Mouse (Mus musculus) kidney, postnatal 0 days (tissue): ENCODE data around the gene Dad1. TPM values are rescaled to one million over a fixed set of nuclear protein-coding genes. Genes with fewer than 3 reads are reported as not detected.

Experiments
- ATAC-seq: fragments of 200-750 bp; cut with Nextera tagmentation; replicated peaks from 2 replicates; pipeline ENCODE4 v1.8.0; 2017; ENCODE audit warnings: low read depth, moderate number of reproducible peaks, moderate TSS enrichment, moderate library complexity; ENCODE audit not compliant: low FRiP score
- DNase-seq: peaks from one replicate; pipeline ENCODE4 v3.0.0-alpha.2; 2016; ENCODE audit warnings: low spot score
- H3K27ac ChIP-seq: fragments of 300-500 bp; sonication (generic); 2 replicates; pipeline ENCODE4 v1.5.1; 2014; ENCODE audit warnings: mild to moderate bottlenecking
- H3K27me3 ChIP-seq: fragments of 300-500 bp; sonication (generic); 2 replicates; pipeline ENCODE4 v1.6.1; 2014; ENCODE audit warnings: low read length, mixed read lengths; ENCODE audit not compliant: insufficient read depth
- H3K36me3 ChIP-seq: fragments of 300-500 bp; sonication (generic); 2 replicates; pipeline ENCODE4 v1.6.1; 2014; ENCODE audit warnings: low read length, mixed read lengths; ENCODE audit not compliant: insufficient read depth
- H3K4me1 ChIP-seq: fragments of 300-500 bp; sonication (generic); replicated peaks from 2 replicates; pipeline ENCODE4 v1.6.1; 2014; ENCODE audit warnings: antibody characterized with exemption, low read length, mixed read lengths; ENCODE audit not compliant: insufficient read depth
- H3K4me2 ChIP-seq: fragments of 300-500 bp; sonication (generic); 2 replicates; pipeline ENCODE4 v1.6.1; 2014; ENCODE audit warnings: mild to moderate bottlenecking, low read length, moderate library complexity, mixed read lengths
- H3K4me3 ChIP-seq: fragments of 300-500 bp; sonication (generic); replicated peaks from 2 replicates; pipeline ENCODE4 v1.5.1; 2014; ENCODE audit warnings: low read depth, low read length
- H3K9ac ChIP-seq: fragments of 300-500 bp; sonication (generic); 2 replicates; pipeline ENCODE4 v1.6.1; 2014; ENCODE audit warnings: low read depth, low read length
- H3K9me3 ChIP-seq: fragments of 300-500 bp; sonication (generic); replicated peaks from 2 replicates; pipeline ENCODE4 v1.6.1; 2016; ENCODE audit warnings: low read length, inconsistent platforms, mixed read lengths
- CTCF ChIP-seq: IDR thresholded peaks from 2 replicates; pipeline ENCODE4 v1.5.1; 2016; ENCODE audit warnings: antibody characterized with exemption, low read depth, mild to moderate bottlenecking, moderate library complexity
- WGBS: fragments of 180-500 bp; shearing (Covaris S2); extraction: QIAGEN DNeasy Blood & Tissue Kit; methylation state at CpG from one replicate; pipeline ENCODE4 v1.1.7; 2014; 5-methylcytosine and 5-hydroxymethylcytosine counted together
- polyA plus RNA-seq: library from polyadenylated mRNA; unstranded; fragments of >200 nt; fragmentation: Nextera tagmentation; extraction: Ambion mirVana; gene quantifications from 2 replicates; pipeline ENCODE4 v1.2.1, GENCODE M21; 2015

Gene Dad1
- polyA plus RNA-seq, 1 experiment from 2014 or later, result 545 TPM

DNA sequence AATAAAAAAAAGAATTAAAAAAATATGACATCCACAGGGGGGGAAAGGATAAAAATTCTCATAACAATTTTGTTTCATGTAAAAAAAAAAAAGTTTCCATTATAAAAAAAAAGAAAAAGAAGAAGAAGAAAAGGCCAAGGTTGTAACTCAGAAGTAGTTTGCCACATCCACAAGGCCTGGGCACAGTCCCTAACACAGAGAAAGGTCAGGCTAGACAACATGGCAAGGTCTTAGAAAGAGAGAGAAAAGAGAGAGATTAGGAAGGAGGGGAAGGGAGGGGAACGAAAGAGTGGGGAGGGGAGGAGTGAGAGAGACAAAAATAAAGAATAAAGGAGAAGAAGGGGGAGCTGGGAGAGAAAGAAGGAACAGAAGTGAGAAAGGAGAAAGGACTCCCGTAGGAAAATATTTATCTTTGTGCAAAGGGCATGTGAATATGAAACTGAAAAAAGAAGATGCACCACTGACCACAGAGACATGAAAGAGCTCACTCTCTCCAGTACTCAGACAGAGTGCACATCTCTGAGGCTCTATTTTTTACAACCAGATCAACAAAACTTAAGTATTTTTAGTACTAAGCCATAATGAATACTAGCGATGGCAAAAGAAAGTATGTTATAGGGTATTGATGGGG, 18.2 kb upstream of the Dad1 start:
- H3K27me3 ChIP-seq, result no peaks in the 10 kb centered on the region
- H3K4me1 ChIP-seq, result no peaks in the 10 kb centered on the region
- 72% methylated on average over 3 of the region's 3 CpGs for WGBS
- H3K4me3 ChIP-seq, result no peak overlapping the region
- no peaks in the 10 kb centered on the region for H3K9me3 ChIP-seq
- no peak overlapping the region for H3K9ac ChIP-seq
- DNase-seq (no peak), ATAC-seq (no peak)
- H3K36me3 ChIP-seq, result peaks cover 17% of the 10 kb centered on the region; the same call in 1 of the 2 replicates
- TF ChIP-seq CTCF, result no peak
- no peak overlapping the region for H3K27ac ChIP-seq
- no peak overlapping the region for H3K4me2 ChIP-seq

DNA sequence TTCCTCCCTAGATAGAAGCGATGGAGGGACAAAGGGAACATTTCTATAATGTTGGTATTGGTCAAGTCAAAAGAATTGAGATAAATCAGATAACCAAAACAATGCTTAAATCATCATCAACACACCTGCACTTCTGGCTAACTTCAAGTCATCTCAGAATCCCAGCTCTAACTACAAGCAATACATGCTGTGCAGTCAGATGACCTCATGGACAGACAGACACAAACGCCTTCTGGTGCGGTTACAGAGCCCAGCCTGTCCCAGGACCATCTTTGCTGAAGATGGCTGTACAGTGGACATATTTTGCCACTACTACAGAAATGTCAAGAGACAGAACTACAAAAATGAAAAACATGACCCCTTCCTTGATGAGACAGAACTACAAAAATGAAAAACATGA, 16.5 kb upstream of the Dad1 start:
- WGBS, result 84% methylated on average over 3 of the region's 3 CpGs
- peaks cover 27% of the 10 kb centered on the region; the same call in 1 of the 2 replicates for H3K36me3 ChIP-seq
- DNase-seq (no peak), ATAC-seq (no peak)
- no peaks in the 10 kb centered on the region for H3K9me3 ChIP-seq
- H3K4me1 ChIP-seq, result no peaks in the 10 kb centered on the region
- no peak for TF ChIP-seq CTCF
- H3K27ac ChIP-seq, result no peak overlapping the region
- H3K4me3 ChIP-seq, result no peak overlapping the region
- no peaks in the 10 kb centered on the region for H3K27me3 ChIP-seq
- no peak overlapping the region for H3K4me2 ChIP-seq
- no peak overlapping the region for H3K9ac ChIP-seq

DNA sequence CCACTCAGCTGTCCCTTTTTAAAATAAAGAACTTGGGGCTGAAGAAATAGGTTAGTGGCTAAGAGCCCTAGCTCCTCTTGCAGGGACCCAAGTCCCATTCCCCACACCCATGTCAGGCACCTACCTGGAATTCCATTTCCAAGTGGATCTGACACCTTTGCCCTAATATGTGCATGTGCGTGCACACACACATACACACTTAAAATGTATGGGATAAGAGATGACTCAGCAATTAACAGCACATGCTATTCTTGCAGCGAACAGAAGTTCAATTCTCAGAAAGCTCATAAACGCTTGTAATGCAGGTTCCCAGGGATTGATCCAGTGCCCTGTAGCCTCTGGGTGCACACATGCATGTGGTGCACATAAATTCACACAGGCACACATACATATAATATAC, 15.7 kb upstream of the Dad1 start:
- Histone ChIP-seq H3K27ac (no peak overlapping the region), H3K4me3 (no peak overlapping the region), H3K4me2 (no peak overlapping the region), H3K36me3 (peaks cover 32% of the 10 kb centered on the region; the same call in 1 of the 2 replicates), H3K27me3 (no peaks in the 10 kb centered on the region), H3K9me3 (no peaks in the 10 kb centered on the region), H3K4me1 (no peaks in the 10 kb centered on the region), H3K9ac (no peak overlapping the region)
- ATAC-seq (no peak), DNase-seq (no peak)
- 89% methylated on average over 3 of the region's 3 CpGs for WGBS
- no peak for TF ChIP-seq CTCF

DNA sequence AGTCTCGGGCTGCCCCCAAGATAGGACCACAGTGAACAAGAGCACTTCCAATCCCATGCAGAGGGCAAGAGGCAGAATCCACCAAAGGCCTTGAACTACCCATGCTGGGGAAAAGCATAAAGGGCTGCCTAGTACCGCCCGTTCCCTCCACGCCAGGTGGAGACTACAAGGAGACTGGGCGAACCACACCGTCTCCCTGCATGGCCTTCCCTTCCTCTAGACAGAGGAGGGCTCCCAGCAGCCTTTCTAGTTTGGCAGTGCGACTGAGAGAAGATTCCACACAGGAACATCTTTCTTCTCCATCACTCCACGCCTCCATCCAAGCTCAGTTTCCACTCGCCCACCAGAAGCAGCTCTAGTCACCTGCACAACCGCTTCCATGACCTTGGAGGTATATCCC, 14.1 kb upstream of the Dad1 start:
- no peak overlapping the region for H3K27ac ChIP-seq
- peaks cover 36% of the 10 kb centered on the region; the same call in 1 of the 2 replicates for H3K36me3 ChIP-seq
- no peak for DNase-seq
- no peak overlapping the region for H3K9ac ChIP-seq
- no peak for TF ChIP-seq CTCF
- no peak for ATAC-seq
- H3K9me3 ChIP-seq, result no peaks in the 10 kb centered on the region
- H3K27me3 ChIP-seq, result no peaks in the 10 kb centered on the region
- WGBS, result 96% methylated on average over 10 of the region's 10 CpGs
- H3K4me1 ChIP-seq, result no peaks in the 10 kb centered on the region
- no peak overlapping the region for H3K4me3 ChIP-seq
- H3K4me2 ChIP-seq, result no peak overlapping the region

GRCm38 (mm10) chr14:54265951-54266350, 12.0 kb upstream of the Dad1 start:
- Histone ChIP-seq H3K36me3 (peaks cover 42% of the 10 kb centered on the region; the same call in 1 of the 2 replicates), H3K9ac (no peak overlapping the region), H3K27me3 (no peaks in the 10 kb centered on the region), H3K4me3 (no peak overlapping the region), H3K9me3 (no peaks in the 10 kb centered on the region), H3K4me1 (no peaks in the 10 kb centered on the region), H3K27ac (no peak overlapping the region), H3K4me2 (no peak overlapping the region)
- DNase-seq (no peak), ATAC-seq (no peak)
- 79% methylated on average over 6 of the region's 6 CpGs for WGBS
- no peak for TF ChIP-seq CTCF

GRCm38 (mm10) chr14:54265093-54265492, 11.2 kb upstream of the Dad1 start:
- ATAC-seq (no peak), DNase-seq (no peak)
- no peak overlapping the region for H3K4me2 ChIP-seq
- no peaks in the 10 kb centered on the region; the same call in 1 of the 2 replicates for H3K4me1 ChIP-seq
- H3K27ac ChIP-seq, result no peak overlapping the region
- no peak for TF ChIP-seq CTCF
- H3K9me3 ChIP-seq, result no peaks in the 10 kb centered on the region
- H3K4me3 ChIP-seq, result no peak overlapping the region
- WGBS, result 67% methylated on average over 10 of the region's 10 CpGs
- peaks cover 42% of the 10 kb centered on the region; the same call in 1 of the 2 replicates for H3K36me3 ChIP-seq
- no peaks in the 10 kb centered on the region for H3K27me3 ChIP-seq
- no peak overlapping the region for H3K9ac ChIP-seq

DNA sequence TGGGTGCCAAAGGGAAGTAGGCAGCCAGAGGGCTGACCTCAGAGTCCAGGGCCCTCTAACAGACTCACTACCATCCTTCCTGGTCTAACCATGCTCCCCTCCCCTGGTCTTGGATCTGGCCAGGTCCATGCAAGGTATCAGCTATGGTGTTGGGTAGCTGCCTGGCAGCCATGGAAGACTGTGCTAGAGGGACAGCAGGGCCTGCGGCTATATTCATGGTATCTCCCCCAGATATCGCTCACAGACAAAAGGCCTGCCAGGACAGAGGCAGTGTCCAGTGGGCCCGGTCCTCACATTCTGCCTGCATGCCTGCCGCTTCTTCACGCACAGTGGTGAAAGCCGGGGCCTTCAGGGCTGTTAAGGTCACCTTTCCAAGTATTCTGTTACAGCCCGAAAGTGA, 10.3 kb upstream of the Dad1 start:
- Histone ChIP-seq H3K4me2 (no peak overlapping the region), H3K27ac (no peak overlapping the region), H3K9me3 (no peaks in the 10 kb centered on the region), H3K36me3 (peaks cover 42% of the 10 kb centered on the region; the same call in 1 of the 2 replicates), H3K4me3 (no peak overlapping the region), H3K27me3 (no peaks in the 10 kb centered on the region), H3K4me1 (peaks cover 6% of the 10 kb centered on the region), H3K9ac (no peak overlapping the region)
- no peak for TF ChIP-seq CTCF
- WGBS, result 84% methylated on average over 7 of the region's 7 CpGs
- ATAC-seq, result no peak
- DNase-seq, result no peak
